Mouse (Mus musculus): ENCODE results near the gene Pcdh20. TPM values are rescaled to one million over a fixed set of nuclear protein-coding genes. Genes with fewer than 3 reads are reported as not detected.

The Pcdh20 gene
- polyA plus RNA-seq (2015; fragmentation: Nextera tagmentation; extraction: Ambion mirVana) = 6.1 and 7.1 TPM in 2 replicates

DNA sequence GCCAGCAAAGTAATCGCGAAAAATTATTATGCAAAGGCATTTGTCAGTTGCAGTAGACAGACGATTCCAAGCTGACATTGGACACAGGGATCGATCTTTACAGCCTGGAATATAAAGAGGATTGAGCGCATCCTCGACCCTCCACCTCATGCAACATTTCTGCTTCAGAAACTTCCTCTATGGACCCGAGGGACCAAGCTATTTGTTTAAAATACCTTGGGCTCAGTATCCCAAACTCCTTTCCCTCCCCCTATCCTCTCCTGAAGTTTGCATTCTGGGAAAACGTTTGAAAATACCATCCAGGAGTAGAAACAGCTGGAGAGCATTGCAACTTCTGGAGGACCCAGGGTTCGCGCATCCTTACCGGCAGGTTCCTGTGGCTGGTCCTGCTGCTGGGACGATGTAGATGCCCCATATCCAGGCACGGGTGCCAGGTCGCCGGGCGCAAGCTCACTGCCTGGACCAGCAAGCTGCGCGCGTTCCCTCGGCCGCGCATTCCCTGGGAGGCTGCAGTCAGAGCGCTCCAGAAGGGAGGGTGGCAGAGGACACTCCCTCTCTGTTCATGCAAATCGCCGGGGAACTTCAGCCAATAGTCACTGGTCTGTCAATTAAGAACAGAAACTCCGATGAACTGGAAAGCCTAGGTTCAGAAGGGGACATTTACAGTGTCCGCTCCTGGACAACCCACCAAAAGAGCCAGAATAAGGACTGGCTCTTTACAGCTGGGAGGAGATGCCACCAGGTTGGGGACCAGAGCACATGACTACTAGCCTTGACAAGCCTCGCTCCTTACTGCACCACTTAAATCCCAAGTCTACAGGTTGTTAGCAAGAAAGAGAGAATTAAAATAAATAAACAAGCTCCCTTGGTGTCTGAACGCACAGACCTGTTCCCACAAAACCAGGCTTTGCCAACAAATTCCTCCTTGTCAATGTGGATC, at the start of gene Pcdh20:
TSS of gene Pcdh20 (minus strand) at position 902 of the 940 bp plus-strand sequence.
- WGBS = 1% methylated on average over 29 of the region's 29 CpGs
- H3K4me2 ChIP-seq = peak within 1 kb of the TSS; percentile 83
- H3K27ac ChIP-seq = no peak within 1 kb of the TSS
- H3K9ac ChIP-seq = peak within 1 kb of the TSS; percentile 43
- no peaks in the 10 kb centered on the region for H3K9me3 ChIP-seq
- H3K4me3 ChIP-seq = peak within 1 kb of the TSS; percentile 51
- H3K4me1 ChIP-seq = peaks cover 22% of the 10 kb centered on the region
- no peaks in the 10 kb centered on the region for H3K36me3 ChIP-seq (replicated peaks)
- no peaks in the 10 kb centered on the region for H3K27me3 ChIP-seq (replicated peaks)
- ATAC-seq (replicated peaks) = peak; percentile 79

DNA sequence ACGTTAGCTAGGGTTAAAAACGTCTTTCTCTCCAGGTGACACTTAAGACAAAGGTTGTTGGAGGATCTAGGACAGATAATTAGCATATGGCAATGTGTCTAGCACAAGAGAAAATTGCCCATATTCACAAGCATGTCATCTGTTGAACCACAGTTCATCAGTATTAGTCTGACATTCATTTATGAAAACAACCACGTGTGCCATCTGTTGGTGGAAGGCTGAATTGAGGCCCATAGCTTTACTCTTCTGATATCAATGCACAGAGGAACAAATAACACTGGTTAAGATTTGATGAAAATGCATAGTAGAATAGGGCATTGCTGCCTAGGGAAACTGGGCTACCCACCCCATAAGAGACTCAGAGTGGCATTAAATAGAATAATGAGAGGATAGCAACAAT, 8.7 kb upstream of the Pcdh20 start:
- Histone ChIP-seq H3K36me3 (replicated peaks) (no peaks in the 10 kb centered on the region), H3K27me3 (replicated peaks) (no peaks in the 10 kb centered on the region), H3K4me3 (no peak overlapping the region), H3K4me2 (no peak overlapping the region), H3K9ac (no peak overlapping the region), H3K4me1 (no peaks in the 10 kb centered on the region), H3K9me3 (no peaks in the 10 kb centered on the region), H3K27ac (no peak overlapping the region)
- WGBS = 42% methylated on average over 3 of the region's 3 CpGs
- ATAC-seq (replicated peaks) = 0 out of 2 replicates have a peak, but pooled peaks have one; percentile 37

DNA sequence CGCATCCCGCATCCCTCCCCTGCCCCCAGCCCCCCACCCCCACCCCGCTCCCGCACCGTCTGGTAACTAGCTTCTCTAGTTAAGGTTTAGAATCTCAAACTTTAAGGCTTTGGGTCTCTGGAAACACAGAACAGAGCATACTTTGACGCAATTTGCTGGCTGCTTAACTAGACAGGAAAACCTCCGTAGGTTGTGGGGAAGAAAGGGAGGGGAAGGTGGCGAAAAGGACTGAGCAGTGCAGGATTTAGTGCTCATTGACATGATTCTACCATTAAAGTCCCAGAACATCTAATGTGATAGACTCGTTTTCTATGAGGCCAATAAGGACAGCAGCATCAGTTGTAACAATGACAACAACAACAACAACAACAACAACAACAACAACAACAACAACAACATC, 1.2 kb downstream of the Pcdh20 start:
- peak overlapping the region; percentile 43; the same call in 1 of the 2 replicates for H3K9ac ChIP-seq
- peak overlapping the region; percentile 51 for H3K4me3 ChIP-seq
- no peaks in the 10 kb centered on the region for H3K36me3 ChIP-seq (replicated peaks)
- ATAC-seq (replicated peaks) = peak; percentile 48
- peaks cover 22% of the 10 kb centered on the region for H3K4me1 ChIP-seq
- H3K27me3 ChIP-seq (replicated peaks) = no peaks in the 10 kb centered on the region
- H3K27ac ChIP-seq = no peak overlapping the region
- no peaks in the 10 kb centered on the region for H3K9me3 ChIP-seq
- WGBS = 0% methylated on average over 9 of the region's 9 CpGs
- H3K4me2 ChIP-seq = peak overlapping the region; percentile 83

DNA sequence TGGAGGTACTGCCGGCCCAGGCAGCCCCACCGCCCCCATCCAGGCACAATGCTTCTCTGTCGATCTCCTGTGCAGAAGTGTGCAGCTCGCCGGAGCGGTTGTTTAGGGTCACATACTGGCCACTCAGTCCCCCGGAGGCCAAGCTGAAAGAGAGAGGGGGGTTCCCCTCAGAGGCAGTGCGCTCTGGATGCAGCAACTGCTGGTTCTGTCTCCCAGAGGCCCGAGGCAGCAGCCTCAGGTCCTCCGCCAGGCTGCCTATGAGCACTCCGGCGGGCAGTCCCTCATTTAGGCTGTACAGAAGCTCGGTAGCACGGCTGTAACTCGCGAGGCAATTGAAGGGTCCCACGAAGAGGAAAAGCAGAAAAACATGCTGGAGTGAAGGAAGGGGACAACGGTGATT, 1.8 kb downstream of the Pcdh20 start:
- Histone ChIP-seq H3K4me1 (peaks cover 22% of the 10 kb centered on the region), H3K9me3 (no peaks in the 10 kb centered on the region), H3K27me3 (replicated peaks) (no peaks in the 10 kb centered on the region), H3K36me3 (replicated peaks) (no peaks in the 10 kb centered on the region), H3K4me2 (peak overlapping the region; percentile 83), H3K4me3 (peak overlapping the region; percentile 51), H3K9ac (peak overlapping the region; percentile 43), H3K27ac (peak overlapping the region; percentile 24; the same call in 1 of the 2 replicates)
- peak; percentile 64; the same call in 1 of the 2 replicates for ATAC-seq (replicated peaks)
- 2% methylated on average over 18 of the region's 18 CpGs for WGBS

DNA sequence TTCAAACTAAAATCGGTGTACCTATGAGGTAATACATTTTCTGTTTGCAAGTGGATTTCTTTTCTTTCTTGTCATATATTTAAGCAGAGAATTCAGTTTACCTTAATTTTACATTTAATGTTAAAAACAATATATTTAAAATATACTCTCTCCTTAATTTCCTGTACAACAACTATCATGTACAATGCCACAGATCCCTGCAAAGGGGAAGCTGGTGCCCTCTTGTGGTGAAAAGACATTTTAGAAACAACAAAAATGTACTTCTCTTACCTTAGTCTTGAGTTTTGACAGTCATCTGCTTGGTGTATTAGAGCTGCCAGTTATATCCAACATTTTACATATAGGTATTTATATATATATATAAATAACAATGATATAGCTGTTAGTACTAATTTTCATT, 4.8 kb downstream of the Pcdh20 start:
- Histone ChIP-seq H3K4me3 (no peak overlapping the region), H3K36me3 (replicated peaks) (no peaks in the 10 kb centered on the region), H3K4me1 (peaks cover 22% of the 10 kb centered on the region), H3K9me3 (no peaks in the 10 kb centered on the region), H3K9ac (no peak overlapping the region), H3K4me2 (peak overlapping the region; percentile 21; the same call in 1 of the 2 replicates), H3K27ac (no peak overlapping the region), H3K27me3 (replicated peaks) (no peaks in the 10 kb centered on the region)
- ATAC-seq (replicated peaks) = no peak
- 95% methylated on average over 1 of the region's 1 CpGs for WGBS

DNA sequence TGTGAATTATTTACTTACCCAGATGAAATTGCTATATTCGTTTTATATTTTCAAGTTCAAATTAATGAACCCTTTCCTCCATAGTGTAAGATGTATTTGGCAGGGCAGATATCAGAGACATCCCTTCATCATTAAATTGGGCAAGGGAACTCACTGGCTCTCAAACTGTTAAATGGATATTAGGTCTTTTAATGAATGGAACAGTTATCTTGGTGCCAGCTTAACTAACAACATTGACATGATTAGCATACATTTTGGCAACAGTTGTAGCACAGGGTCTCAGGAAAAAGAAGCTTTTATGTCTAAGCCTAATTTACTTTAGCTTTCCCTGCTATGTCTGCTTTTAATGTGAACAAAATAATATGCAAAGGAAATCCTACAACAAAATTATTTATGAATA, 6.8 kb downstream of the Pcdh20 start:
- WGBS = 53% methylated on average over 1 of the region's 1 CpGs
- H3K36me3 ChIP-seq (replicated peaks) = no peaks in the 10 kb centered on the region
- no peak; the same call in 1 of the 2 replicates for ATAC-seq (replicated peaks)
- H3K9ac ChIP-seq = no peak overlapping the region
- H3K27ac ChIP-seq = no peak overlapping the region
- H3K4me2 ChIP-seq = no peak overlapping the region
- H3K4me1 ChIP-seq = peaks cover 2% of the 10 kb centered on the region; the same call in 1 of the 2 replicates
- H3K27me3 ChIP-seq (replicated peaks) = no peaks in the 10 kb centered on the region
- H3K9me3 ChIP-seq = no peaks in the 10 kb centered on the region
- H3K4me3 ChIP-seq = no peak overlapping the region

DNA sequence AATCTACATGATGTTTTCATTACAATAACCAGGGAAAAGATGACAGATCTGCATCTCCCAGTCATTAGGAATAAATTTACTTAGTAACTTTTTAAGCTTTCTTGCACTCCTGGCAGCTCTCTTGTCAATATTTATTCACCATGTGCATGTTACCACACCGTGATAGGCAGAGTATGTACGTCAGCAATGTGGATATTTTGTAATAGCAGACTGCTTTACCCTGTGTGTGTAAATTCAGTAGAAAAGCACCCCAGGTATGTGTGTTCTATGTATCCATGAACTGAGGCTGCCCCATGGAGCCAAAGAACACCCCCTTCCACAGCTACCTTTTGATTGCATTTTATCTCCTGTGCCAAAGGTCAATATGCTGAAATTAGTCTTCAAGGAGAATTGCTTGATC, 7.8 kb downstream of the Pcdh20 start:
- ATAC-seq (replicated peaks) = no peak
- Histone ChIP-seq H3K36me3 (replicated peaks) (no peaks in the 10 kb centered on the region), H3K27ac (no peak overlapping the region), H3K9ac (no peak overlapping the region), H3K27me3 (replicated peaks) (no peaks in the 10 kb centered on the region), H3K9me3 (no peaks in the 10 kb centered on the region), H3K4me3 (no peak overlapping the region), H3K4me2 (no peak overlapping the region), H3K4me1 (no peaks in the 10 kb centered on the region)
- 68% methylated on average over 2 of the region's 2 CpGs for WGBS

DNA sequence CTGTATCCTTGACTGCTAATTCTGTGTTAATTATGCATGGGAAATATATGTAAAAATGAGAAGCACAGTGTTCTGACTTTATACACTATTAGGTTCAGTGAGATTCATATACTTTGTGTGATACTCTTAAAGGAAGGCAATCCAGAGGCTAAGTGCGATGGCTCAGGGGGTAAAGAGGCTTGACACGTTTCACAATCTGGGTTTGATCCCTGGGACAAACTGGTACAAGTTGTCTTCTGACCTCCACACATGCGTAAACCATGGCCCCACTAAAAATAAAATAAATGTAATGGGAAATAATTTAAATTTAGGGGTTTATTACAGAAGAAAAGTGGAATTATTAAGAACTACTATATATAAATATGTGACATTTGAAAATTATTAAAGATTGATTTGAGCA, 8.3 kb downstream of the Pcdh20 start:
- 87% methylated on average over 3 of the region's 3 CpGs for whole genome bisulfite sequencing
- no peaks in the 10 kb centered on the region for H3K4me1 ChIP-seq
- H3K9me3 ChIP-seq = no peaks in the 10 kb centered on the region
- H3K36me3 ChIP-seq (replicated peaks) = no peaks in the 10 kb centered on the region
- H3K27me3 ChIP-seq (replicated peaks) = no peaks in the 10 kb centered on the region
- no peak overlapping the region for H3K9ac ChIP-seq
- H3K4me2 ChIP-seq = no peak overlapping the region
- H3K27ac ChIP-seq = no peak overlapping the region
- H3K4me3 ChIP-seq = no peak overlapping the region
- no peak for ATAC-seq (replicated peaks)

DNA sequence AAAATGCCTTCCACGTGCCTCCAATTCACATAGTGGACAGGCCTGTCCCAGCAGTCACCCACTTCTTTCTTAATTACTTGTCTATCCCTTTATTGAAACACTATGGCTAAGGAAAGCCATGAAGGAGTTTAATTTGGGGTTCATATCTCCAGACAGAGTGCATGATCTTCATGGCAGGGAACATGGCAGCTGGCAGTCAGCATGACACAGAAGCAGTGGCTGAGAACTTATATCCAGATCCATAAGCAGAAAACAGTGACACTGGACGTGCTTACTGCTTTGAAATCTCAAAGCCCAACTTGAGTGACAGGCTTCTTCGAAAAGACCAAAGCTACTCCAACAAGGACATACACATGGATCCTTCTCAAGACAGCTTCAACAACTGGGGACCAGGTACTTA, 10.5 kb downstream of the Pcdh20 start:
- Histone ChIP-seq H3K27me3 (replicated peaks) (no peaks in the 10 kb centered on the region), H3K9ac (no peak overlapping the region), H3K4me1 (no peaks in the 10 kb centered on the region), H3K4me3 (no peak overlapping the region), H3K9me3 (no peaks in the 10 kb centered on the region), H3K36me3 (replicated peaks) (no peaks in the 10 kb centered on the region), H3K27ac (no peak overlapping the region), H3K4me2 (no peak overlapping the region)
- WGBS = 84% methylated on average over 3 of the region's 3 CpGs
- no peak for ATAC-seq (replicated peaks)

DNA sequence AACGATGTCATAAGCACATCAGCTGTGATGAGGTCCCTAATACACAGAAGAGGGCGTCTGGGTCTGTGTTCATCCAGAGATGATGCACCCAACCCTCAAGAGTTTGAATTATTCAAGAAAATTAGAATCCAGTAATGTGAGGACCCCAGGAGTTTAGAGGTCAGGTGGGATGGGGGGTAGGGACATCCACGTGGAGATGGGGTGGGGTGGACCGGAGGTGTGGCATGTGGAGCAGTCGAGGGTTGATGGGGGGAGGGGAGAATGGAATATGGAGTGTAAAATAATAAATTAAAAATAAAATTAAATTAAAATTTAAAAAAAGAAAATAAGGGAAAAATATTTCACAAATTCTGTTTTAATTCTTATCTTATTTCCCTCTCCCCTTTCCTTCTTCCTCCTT, 27.9 kb downstream of the Pcdh20 start:
- WGBS = 79% methylated on average over 5 of the region's 5 CpGs
- Histone ChIP-seq H3K36me3 (replicated peaks) (no peaks in the 10 kb centered on the region), H3K4me3 (no peak overlapping the region), H3K9me3 (no peaks in the 10 kb centered on the region), H3K9ac (no peak overlapping the region), H3K27ac (no peak overlapping the region), H3K27me3 (replicated peaks) (no peaks in the 10 kb centered on the region), H3K4me1 (no peaks in the 10 kb centered on the region), H3K4me2 (no peak overlapping the region)
- no peak for ATAC-seq (replicated peaks)

DNA sequence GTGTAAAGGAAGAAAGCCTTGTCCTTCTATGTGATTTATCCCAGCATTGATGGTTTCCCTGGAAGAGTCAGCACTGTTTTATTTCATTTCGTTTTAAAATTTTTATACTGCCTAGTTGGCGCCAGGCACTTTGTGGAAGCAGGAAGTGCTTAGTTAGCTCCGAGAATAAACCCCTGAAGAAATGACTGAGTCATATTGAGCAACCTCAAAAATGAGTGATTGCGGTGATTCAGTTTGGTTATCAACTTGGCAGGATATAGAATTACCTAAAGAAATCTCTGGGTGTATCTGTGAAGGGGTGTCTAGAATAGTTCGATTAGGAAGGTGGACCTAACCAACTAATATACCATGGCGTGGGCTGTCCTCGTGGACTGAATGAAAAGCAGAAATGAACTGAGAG, 41.8 kb downstream of the Pcdh20 start:
- Histone ChIP-seq H3K27me3 (replicated peaks) (no peaks in the 10 kb centered on the region), H3K4me2 (no peak overlapping the region), H3K4me3 (no peak overlapping the region), H3K9me3 (no peaks in the 10 kb centered on the region), H3K36me3 (replicated peaks) (no peaks in the 10 kb centered on the region), H3K9ac (no peak overlapping the region), H3K27ac (no peak overlapping the region), H3K4me1 (no peaks in the 10 kb centered on the region)
- 92% methylated on average over 7 of the region's 7 CpGs for WGBS
- no peak for ATAC-seq (replicated peaks)

DNA sequence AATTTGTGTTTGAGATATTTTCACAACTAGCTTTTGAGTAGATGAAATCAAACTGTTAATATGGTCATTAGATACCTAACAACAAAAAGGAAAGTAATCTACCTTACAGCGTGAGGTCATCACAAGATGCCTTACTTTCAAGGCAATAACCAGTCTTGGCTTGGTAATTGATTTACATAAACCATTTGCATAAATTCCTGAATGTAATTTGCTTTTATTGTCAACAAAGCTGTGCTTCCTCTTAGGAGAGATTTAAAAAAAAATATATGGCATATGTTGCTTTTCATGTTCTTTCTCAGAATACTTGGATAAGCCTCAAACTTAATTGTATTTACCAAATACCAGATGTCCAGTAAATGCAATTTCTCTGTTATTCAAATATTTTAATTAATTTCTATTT, 43.8 kb downstream of the Pcdh20 start:
- Histone ChIP-seq H3K9ac (no peak overlapping the region), H3K4me3 (no peak overlapping the region), H3K27me3 (replicated peaks) (no peaks in the 10 kb centered on the region), H3K27ac (no peak overlapping the region), H3K4me1 (no peaks in the 10 kb centered on the region), H3K4me2 (no peak overlapping the region), H3K9me3 (no peaks in the 10 kb centered on the region), H3K36me3 (replicated peaks) (no peaks in the 10 kb centered on the region)
- WGBS = 85% methylated on average over 1 of the region's 1 CpGs
- ATAC-seq (replicated peaks) = no peak
